ENCODE assay signal across 12 mouse cellular contexts in genomic region chr12:81080345-81080744, GRCm38 (mm10).
"Had no signal": no experiment of that assay in that cellular context is flagged by ENCODE, and none has a peak within 500 bp of the region (broad histone marks: within the 10 kb centered on the region; RNA-seq: fewer than 3 reads in every experiment).

No protein-coding gene starts in this region.

- H3K4me3 ChIP-seq: left cerebral cortex, adult 2 months; liver, embryonic 13.5 days had no signal

- H3K4me2 ChIP-seq: liver, embryonic 13.5 days; midbrain, embryonic 11.5 days had no signal

- H3K27ac ChIP-seq: left cerebral cortex, adult 2 months; liver, embryonic 13.5 days had no signal

- H3K4me1 ChIP-seq: liver, embryonic 13.5 days had no signal

- H3K27me3 ChIP-seq: liver, embryonic 13.5 days had no signal

- DNase-seq: kidney, postnatal 36 days; layer of hippocampus, postnatal 36 days; liver, embryonic 13.5 days; lung, adult 2 months; lung, postnatal 14 days; lung, postnatal 4 days; midbrain, embryonic 14.5 days; thymus, adult 2 months; thymus, postnatal 14 days; thymus, postnatal 4 days had no signal

- H3K9ac ChIP-seq: liver, embryonic 13.5 days had no signal
